Mouse (Mus musculus): Measurements from ENCODE around the gene Cygb. TPM values are rescaled to one million over a fixed set of nuclear protein-coding genes. Genes with fewer than 3 reads are reported as not detected.
A peak's percentile ranks its signal among the peaks of the same experiment; 100 is the strongest.

The Cygb gene
- polyA plus RNA-seq, 1 experiment from 2014 or later, result 16.0 TPM

- peaks cover 68% of the 10 kb centered on the region for H3K4me1 ChIP-seq
Observed at GRCm38 (mm10) chr11:116650811-116651210, 3.3 kb downstream of the Cygb start.

GRCm38 (mm10) chr11:116649711-116650337 lies 4.3 kb downstream of the Cygb start:
- Histone ChIP-seq H3K27me3 (peaks cover 49% of the 10 kb centered on the region), H3K9ac (no peak overlapping the region), H3K36me3 (no peaks in the 10 kb centered on the region), H3K4me1 (peaks cover 76% of the 10 kb centered on the region), H3K4me3 (replicated peaks) (no peak overlapping the region), H3K9me3 (replicated peaks) (no peaks in the 10 kb centered on the region), H3K4me2 (no peak overlapping the region), H3K27ac (peak overlapping the region; percentile 88; the same call in 1 of the 2 replicates)
- ATAC-seq (replicated peaks; ENCODE audit: low FRiP score), result no peak
- WGBS, result 91% methylated on average over 13 of the region's 13 CpGs

More at GRCm38 (mm10) chr11:116650811-116651210, 3.3 kb downstream of the Cygb start:
- ATAC-seq (replicated peaks; ENCODE audit: low FRiP score), result no peak
- Histone ChIP-seq H3K4me2 (no peak overlapping the region), H3K27me3 (peaks cover 52% of the 10 kb centered on the region), H3K36me3 (no peaks in the 10 kb centered on the region), H3K4me3 (replicated peaks) (no peak overlapping the region), H3K9ac (no peak overlapping the region), H3K27ac (no peak overlapping the region), H3K9me3 (replicated peaks) (no peaks in the 10 kb centered on the region)
- WGBS, result 89% methylated on average over 8 of the region's 8 CpGs

- 67% methylated on average over 10 of the region's 10 CpGs for WGBS
- Histone ChIP-seq H3K36me3 (no peaks in the 10 kb centered on the region), H3K27ac (peak overlapping the region; percentile 88), H3K27me3 (peaks cover 42% of the 10 kb centered on the region), H3K9me3 (replicated peaks) (no peaks in the 10 kb centered on the region), H3K9ac (no peak overlapping the region), H3K4me2 (no peak overlapping the region), H3K4me3 (replicated peaks) (no peak overlapping the region), H3K4me1 (peaks cover 76% of the 10 kb centered on the region)
- ATAC-seq (replicated peaks; ENCODE audit: low FRiP score), result no peak
Observed at GRCm38 (mm10) chr11:116648976-116649375, 5.1 kb downstream of the Cygb start.

DNA sequence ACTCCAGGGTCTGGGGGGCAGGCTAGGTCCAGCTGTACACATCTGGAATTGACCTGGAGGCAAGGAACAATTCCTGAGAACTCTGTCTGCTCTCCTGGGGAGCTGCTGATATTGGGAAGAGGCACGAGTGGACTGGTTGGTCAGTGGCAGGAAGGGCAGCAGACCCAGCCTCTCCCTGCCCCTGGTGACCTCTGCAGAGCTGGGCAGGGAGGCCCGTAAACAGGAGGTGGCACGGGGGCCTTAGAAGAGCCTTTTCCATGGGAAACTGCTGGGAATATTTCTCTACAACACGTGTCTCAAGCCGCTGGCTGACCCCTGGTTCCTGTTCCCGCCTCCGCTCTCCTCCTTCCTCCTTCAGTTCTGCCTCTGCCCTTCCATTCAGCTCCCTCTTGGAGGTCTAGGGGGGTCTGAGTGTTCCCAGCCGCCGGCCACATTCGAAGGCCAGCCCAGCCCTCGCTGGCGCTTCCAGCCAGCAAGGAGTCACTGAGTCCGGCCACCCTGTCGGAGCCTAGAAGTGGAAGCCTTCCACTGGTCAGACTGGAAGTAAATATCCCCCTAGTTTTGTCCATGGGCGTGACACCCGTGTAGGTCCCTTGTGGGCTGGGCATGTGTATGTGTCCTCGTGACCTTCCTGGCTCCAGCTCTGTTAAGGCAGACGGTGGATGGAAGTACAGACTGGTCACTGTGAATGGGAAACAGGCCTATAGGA lies 5.7 kb downstream of the Cygb start:
- ATAC-seq (replicated peaks; ENCODE audit: low FRiP score), result no peak; the same call in 1 of the 2 replicates
- peaks cover 76% of the 10 kb centered on the region for H3K4me1 ChIP-seq
- 39% methylated on average over 18 of the region's 18 CpGs for WGBS

DNA sequence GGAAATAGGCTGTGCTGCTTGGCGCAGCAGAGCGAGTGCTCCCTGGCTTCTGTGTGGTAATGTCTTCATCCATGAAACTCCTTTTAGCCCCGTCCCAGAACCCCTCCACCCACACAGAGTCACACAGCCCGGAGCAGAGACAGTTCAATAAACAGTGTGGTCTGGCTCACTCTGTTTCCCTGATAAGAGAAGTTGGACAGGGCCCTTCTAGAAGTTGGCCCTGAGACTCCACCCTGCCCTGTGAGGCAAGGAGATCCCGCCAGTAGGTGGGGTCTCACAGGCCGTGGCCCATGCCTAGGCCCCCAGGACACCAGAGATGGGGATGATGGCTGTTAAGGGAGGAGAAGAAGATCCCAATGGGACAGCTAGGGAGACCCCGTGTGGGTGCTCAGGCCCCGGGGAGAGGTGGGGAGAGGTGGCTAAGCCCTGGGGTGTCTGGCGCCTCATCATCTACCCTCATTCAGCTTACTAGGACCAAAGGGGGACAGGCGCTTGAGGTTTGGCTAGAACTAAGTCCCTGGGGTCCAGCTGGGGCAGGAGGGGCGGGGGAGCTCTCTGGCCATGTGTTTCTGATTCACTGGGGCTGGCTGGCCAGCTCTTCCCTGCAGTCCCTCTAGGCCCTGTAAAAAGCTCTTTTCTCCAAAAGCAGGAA lies 6.6 kb downstream of the Cygb start:
- WGBS, result 54% methylated on average over 11 of the region's 11 CpGs
- H3K9me3 ChIP-seq (replicated peaks), result no peaks in the 10 kb centered on the region
- ATAC-seq (replicated peaks; ENCODE audit: low FRiP score), result no peak
- H3K36me3 ChIP-seq, result no peaks in the 10 kb centered on the region
- peaks cover 72% of the 10 kb centered on the region for H3K4me1 ChIP-seq
- H3K4me3 ChIP-seq (replicated peaks), result no peak overlapping the region
- H3K9ac ChIP-seq, result no peak overlapping the region
- H3K4me2 ChIP-seq, result no peak overlapping the region
- H3K27me3 ChIP-seq, result peaks cover 27% of the 10 kb centered on the region
- peak overlapping the region; percentile 88 for H3K27ac ChIP-seq

More for the DNA sequence above, 5.7 kb downstream of the Cygb start:
- Histone ChIP-seq H3K36me3 (no peaks in the 10 kb centered on the region), H3K4me3 (replicated peaks) (no peak overlapping the region), H3K27ac (peak overlapping the region; percentile 88), H3K27me3 (peaks cover 36% of the 10 kb centered on the region), H3K9ac (no peak overlapping the region), H3K9me3 (replicated peaks) (no peaks in the 10 kb centered on the region), H3K4me2 (peak overlapping the region; percentile 29; the same call in 1 of the 2 replicates)

DNA sequence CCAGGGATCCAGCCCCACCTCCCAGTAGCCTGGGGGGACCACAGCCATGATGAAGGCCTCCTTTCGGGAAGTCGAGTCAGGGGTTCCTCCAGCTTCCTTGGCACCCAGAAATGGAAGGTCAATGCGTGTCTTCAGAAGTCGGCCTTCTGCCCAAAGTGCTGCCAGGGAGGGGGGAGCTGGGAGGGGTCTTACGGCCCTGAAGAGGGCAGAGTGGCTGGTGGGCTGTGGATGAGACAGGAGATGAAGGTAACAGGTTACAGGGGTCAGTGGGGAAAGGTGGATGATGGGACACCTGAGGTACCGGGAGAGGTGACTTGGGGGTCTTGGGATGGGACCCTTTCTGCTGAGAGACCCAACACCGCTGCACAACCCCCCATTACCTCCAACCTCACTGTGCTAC lies 7.3 kb downstream of the Cygb start:
- no peak for ATAC-seq (replicated peaks; ENCODE audit: low FRiP score)
- Histone ChIP-seq H3K4me1 (peaks cover 66% of the 10 kb centered on the region), H3K27me3 (peaks cover 20% of the 10 kb centered on the region), H3K4me2 (no peak overlapping the region), H3K36me3 (no peaks in the 10 kb centered on the region), H3K9me3 (replicated peaks) (no peaks in the 10 kb centered on the region), H3K27ac (peak overlapping the region; percentile 88), H3K9ac (no peak overlapping the region), H3K4me3 (replicated peaks) (no peak overlapping the region)
- WGBS, result 88% methylated on average over 7 of the region's 7 CpGs

- no peak overlapping the region for H3K4me3 ChIP-seq (replicated peaks)
- peaks cover 14% of the 10 kb centered on the region; the same call in 1 of the 2 replicates for H3K27me3 ChIP-seq
- no peaks in the 10 kb centered on the region for H3K9me3 ChIP-seq (replicated peaks)
- no peaks in the 10 kb centered on the region for H3K36me3 ChIP-seq
- no peak for ATAC-seq (replicated peaks; ENCODE audit: low FRiP score)
- no peak overlapping the region for H3K9ac ChIP-seq
- H3K4me2 ChIP-seq, result no peak overlapping the region
- H3K27ac ChIP-seq, result no peak overlapping the region
- 60% methylated on average over 11 of the region's 11 CpGs for WGBS
- peaks cover 66% of the 10 kb centered on the region for H3K4me1 ChIP-seq
Observed at GRCm38 (mm10) chr11:116646136-116646535, 8.0 kb downstream of the Cygb start.

GRCm38 (mm10) chr11:116645446-116646110 lies 8.5 kb downstream of the Cygb start:
- Histone ChIP-seq H3K4me2 (no peak overlapping the region), H3K27ac (0 out of 2 replicates have a peak overlapping the region, but pooled peaks have one; percentile 22)
- 29% methylated on average over 8 of the region's 8 CpGs for WGBS

DNA sequence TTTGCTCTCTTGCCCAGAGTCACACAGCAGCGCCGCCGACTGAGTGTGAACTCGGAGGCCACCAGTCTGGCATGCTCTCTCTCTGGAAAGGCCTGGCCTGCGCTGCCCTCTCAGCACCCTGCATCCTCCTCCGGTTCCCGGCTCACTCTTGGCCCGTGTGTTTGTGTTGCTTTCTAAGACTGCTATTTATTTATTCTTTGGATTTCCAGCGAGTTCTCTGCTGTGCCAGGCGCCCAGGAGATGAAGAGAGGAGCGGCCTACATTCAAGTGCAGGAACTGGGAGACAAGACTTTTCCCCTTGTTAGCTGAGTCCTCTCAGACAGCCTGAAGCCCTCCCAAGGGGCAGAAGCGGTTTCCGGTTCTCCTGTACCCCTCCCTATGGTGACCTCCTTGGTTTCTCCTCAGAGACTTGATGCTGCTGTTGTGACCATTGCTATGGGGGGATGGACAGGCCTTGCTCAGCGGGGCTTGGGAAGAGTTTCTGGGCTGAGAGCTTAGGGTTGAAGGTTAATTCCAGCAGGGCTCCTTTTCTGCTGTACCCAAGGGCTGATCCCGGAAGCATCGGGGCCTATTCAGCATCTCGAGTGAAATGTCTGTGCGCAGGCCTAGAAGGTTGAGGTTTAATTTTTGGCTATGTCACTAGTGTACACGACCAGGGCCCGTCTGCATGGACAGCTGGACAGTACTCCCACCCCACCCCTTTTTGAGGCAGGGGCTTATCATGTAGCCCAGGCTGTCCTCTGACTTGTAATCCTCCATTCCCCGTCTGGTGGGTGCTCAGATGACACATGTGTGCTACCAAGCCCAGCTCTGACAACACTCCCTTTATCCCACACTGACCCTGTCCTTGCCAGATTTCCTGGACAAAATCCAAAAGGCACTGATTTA lies 9.6 kb downstream of the Cygb start:
- Histone ChIP-seq H3K36me3 (no peaks in the 10 kb centered on the region), H3K4me1 (peaks cover 65% of the 10 kb centered on the region), H3K27me3 (0 out of 2 replicates have a peak, but pooled peaks cover under 1% of the 10 kb centered on the region), H3K27ac (peak overlapping the region; percentile 29), H3K9ac (no peak overlapping the region), H3K9me3 (replicated peaks) (no peaks in the 10 kb centered on the region), H3K4me2 (no peak overlapping the region), H3K4me3 (replicated peaks) (no peak overlapping the region)
- WGBS, result 38% methylated on average over 21 of the region's 21 CpGs
- ATAC-seq (replicated peaks; ENCODE audit: low FRiP score), result no peak

More at GRCm38 (mm10) chr11:116645446-116646110, 8.5 kb downstream of the Cygb start:
- no peak for ATAC-seq (replicated peaks; ENCODE audit: low FRiP score)
- Histone ChIP-seq H3K4me3 (replicated peaks) (no peak overlapping the region), H3K36me3 (no peaks in the 10 kb centered on the region), H3K27me3 (0 out of 2 replicates have a peak, but pooled peaks cover 10% of the 10 kb centered on the region), H3K9me3 (replicated peaks) (no peaks in the 10 kb centered on the region), H3K4me1 (peaks cover 66% of the 10 kb centered on the region), H3K9ac (no peak overlapping the region)

GRCm38 (mm10) chr11:116643579-116644224 lies 10.4 kb downstream of the Cygb start:
- Histone ChIP-seq H3K9me3 (replicated peaks) (no peaks in the 10 kb centered on the region), H3K27me3 (no peaks in the 10 kb centered on the region), H3K4me2 (peak overlapping the region; percentile 56), H3K4me1 (peaks cover 57% of the 10 kb centered on the region), H3K4me3 (replicated peaks) (peak overlapping the region; percentile 17), H3K9ac (0 out of 2 replicates have a peak overlapping the region, but pooled peaks have one; percentile 31), H3K36me3 (no peaks in the 10 kb centered on the region), H3K27ac (peak overlapping the region; percentile 29)
- 12% methylated on average over 19 of the region's 19 CpGs for WGBS
- peak; percentile 24 for ATAC-seq (replicated peaks; ENCODE audit: low FRiP score)
